Mouse (Mus musculus): Measurements from ENCODE around the gene Zfp672.
"Not testable (repeated sequence)": the region's sequence is repeated elsewhere in the genome, so short reads cannot be mapped to it uniquely, and the experiment has no call there.

The Zfp672 gene

GRCm38 (mm10) chr11:58324614-58325229 is 5.4 kb downstream of the Zfp672 start:
- no peak for DNase-seq (ENCODE audit: low spot score in 2 of 2)

DNA sequence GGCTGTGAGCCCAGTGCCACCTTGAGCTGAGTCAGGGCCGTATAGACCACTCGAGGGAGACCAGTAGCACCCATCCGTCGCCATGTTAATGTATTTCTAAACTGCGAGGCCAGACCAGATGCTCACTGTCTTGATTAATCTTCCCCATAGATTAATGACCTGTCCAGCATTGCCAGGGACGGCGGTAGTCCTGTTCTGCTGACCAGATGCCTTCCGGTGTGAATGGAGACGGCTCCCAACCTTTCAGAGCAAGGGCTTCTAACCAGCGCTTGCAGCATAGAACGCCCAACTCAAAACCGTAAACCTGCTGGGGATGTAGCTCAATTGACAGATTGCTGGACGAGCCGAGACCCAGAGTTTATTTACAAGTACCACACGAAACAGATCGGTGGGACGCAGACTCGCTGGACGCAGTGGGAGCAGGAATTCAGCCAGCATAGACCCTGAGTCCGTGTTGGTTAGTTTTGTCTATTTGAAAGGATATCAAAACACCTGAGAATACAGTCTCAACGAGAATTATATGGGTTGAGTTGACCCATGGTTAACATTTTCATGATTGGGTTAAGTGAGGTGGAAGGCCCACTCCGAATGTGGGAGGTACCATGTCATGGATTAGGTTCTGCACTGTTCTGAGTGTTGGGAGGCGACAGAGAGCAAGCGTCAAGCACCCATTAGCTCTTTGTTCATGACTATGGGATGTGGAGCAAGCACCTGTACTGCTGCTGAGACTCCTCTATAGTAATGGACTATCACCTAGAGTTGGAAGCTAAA is 6.4 kb downstream of the Zfp672 start:
- DNase-seq (ENCODE audit: low spot score in 2 of 2): no peak

GRCm38 (mm10) chr11:58322824-58323569 is 7.1 kb downstream of the Zfp672 start:
- peak; percentile 96 to 97 for DNase-seq (ENCODE audit: low spot score in 2 of 2)

- DNase-seq (ENCODE audit: low spot score in 2 of 2): no peak
Measured at GRCm38 (mm10) chr11:58316768-58317390, 13.3 kb downstream of the Zfp672 start.

GRCm38 (mm10) chr11:58316344-58316743 is 13.8 kb downstream of the Zfp672 start:
- DNase-seq (ENCODE audit: low spot score in 2 of 2): no peak

DNA sequence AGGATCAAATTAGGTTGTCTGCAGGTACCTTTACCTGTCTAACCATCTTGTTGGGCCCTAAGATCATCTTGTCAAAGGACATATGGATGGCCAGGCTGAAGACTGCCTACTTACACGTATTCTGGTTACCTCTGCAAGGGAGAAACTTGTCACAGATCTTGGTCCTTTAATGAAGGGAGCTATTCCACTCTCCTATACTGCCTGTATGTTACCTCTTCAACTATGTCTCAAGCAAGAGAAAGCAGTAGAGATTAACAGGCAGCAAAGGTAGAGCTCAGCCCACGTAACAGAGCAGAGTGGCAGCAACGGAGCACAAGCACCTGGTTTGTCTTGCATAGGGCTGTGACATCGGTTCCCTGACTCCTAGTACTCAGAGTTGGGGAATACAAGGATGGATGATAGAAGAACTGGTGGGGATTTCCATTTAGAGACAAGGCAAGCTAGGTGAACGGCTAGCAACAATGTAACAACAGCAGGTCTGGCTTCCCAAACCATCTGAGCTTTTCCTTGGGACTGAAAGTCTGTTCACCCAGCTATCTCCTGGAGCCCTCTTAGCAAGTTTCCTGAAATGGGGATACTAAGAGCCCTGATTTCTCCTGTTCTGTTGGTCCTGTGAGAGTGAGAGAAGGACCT is 14.5 kb downstream of the Zfp672 start:
- no peak for DNase-seq (ENCODE audit: low spot score in 2 of 2)

GRCm38 (mm10) chr11:58314069-58314468 is 16.1 kb downstream of the Zfp672 start:
- no peak for DNase-seq (ENCODE audit: low spot score in 2 of 2)

GRCm38 (mm10) chr11:58308661-58309060 is 21.5 kb downstream of the Zfp672 start:
- DNase-seq (ENCODE audit: low spot score in 2 of 2): no peak

- peak; percentile 80 for DNase-seq (ENCODE audit: low spot score in 2 of 2)
Measured at GRCm38 (mm10) chr11:58307411-58308080, 22.6 kb downstream of the Zfp672 start.

GRCm38 (mm10) chr11:58306860-58307308 is 23.3 kb downstream of the Zfp672 start, which contains the start of gene Zfp692:
Zfp692 (plus strand) TSS chr11:58307069.
- peak; percentile 87 to 94 for DNase-seq (ENCODE audit: low spot score in 2 of 2)

DNA sequence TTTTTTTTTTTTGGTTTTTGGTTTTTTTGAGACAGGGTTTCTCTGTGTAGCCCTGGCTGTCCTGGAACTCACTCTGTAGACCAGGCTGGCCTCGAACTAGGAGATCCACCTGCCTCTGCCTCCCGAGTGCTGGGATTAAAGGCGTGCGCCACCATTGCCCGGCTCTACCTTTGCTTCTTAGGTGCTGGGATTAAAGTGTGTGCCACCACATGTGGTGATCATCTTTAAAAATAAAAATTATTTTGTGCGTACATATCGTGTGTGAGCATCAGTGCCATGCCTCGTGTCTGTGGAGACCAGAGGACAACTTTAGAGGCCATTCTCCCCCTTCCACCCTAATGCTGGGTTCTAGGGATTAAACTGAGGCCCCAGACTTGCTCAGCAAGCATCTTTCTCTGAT is 24.8 kb downstream of the Zfp672 start:
- DNase-seq (ENCODE audit: low spot score in 2 of 2): not testable (repeated sequence)

DNA sequence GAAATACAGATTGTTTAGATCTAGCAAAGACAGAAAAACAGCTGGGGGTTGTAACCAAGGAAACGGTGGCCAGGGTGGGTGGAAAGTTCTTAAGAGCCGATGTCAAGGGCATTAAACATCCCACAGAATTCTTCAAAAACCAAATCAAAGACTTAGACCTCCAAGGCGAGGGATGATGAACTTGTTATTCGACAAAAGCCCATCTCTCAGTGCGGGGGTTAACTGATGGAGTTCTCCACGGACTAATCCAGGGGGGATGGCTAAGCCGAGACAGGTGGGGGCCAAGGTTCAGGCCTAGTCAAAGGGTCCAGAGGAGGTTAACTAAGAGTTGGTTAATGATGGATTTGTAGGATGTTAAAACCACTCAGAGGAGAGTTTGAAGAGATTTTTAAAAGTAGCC is 26.5 kb downstream of the Zfp672 start:
- no peak for DNase-seq (ENCODE audit: low spot score in 2 of 2)

GRCm38 (mm10) chr11:58302774-58303445 is 27.2 kb downstream of the Zfp672 start:
- DNase-seq (ENCODE audit: low spot score in 2 of 2): no peak

DNA sequence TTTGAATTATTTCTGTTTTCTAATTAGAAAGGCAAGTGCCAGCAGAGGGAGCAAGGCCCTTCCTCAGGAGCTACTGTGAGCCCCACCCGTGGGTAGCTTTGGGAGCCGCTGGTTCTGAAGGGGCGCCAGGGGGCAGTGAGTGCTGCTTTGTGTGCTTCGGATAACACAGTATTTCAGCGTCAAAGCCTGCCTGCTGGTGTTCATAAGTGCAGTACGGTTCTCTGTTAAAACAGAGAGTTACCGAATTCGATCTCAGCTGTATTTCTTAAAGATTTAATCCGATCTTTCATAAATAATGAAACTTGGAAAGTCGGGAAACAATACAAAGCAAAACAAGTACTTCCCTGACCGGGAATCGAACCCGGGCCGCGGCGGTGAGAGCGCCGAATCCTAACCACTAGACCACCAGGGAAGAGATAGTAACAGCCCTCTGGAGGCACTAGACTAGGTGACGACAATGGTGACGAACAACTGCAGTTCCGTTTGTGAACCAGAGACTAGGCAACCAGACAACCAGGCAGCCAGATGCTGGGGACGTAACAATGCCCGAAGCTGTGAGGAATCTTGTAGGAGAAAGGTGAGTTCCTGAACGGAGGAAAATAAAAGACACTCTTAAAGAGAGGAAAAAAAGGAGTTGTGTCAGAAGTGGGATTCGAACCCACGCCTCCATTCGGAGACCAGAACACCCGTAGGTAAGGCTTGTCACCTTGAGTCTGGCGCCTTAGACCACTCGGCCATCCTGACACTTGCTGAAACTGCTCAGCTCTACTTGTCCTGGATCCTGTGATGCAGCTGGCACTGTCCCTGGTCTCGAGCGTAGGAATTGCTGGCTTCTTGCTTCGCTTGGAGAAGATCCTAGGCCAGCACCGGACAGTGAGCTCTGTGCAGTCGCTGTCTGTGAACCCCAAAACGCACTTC is 28.0 kb downstream of the Zfp672 start:
- peak; percentile 98 to 99 for DNase-seq (ENCODE audit: low spot score in 2 of 2)

- DNase-seq (ENCODE audit: low spot score in 2 of 2): peak; percentile 60 to 69
Measured at GRCm38 (mm10) chr11:58301057-58301456, 29.1 kb downstream of the Zfp672 start.

DNA sequence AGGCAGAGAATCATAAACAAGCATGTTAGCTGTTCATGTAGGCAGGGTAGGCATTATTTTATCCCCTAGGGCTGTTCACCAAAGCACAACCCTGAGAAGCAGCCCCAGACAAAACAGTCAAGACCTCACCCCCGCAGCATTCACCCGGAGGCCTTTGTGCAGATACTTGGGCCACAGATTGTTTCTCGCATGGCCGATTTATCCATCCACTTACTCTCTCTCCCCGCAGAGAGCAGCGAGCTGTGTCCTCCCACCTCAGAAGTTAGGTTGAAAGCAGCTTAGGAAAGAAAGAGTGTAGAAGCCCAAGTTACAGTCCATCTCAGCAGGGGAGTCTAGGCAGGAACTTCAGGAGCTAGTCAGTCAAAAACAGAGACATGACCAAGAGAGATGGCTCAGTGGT is 32.7 kb downstream of the Zfp672 start:
- DNase-seq (ENCODE audit: low spot score in 2 of 2): no peak

GRCm38 (mm10) chr11:58292791-58293190 is 37.3 kb downstream of the Zfp672 start:
- DNase-seq (ENCODE audit: low spot score in 2 of 2): no peak

DNA sequence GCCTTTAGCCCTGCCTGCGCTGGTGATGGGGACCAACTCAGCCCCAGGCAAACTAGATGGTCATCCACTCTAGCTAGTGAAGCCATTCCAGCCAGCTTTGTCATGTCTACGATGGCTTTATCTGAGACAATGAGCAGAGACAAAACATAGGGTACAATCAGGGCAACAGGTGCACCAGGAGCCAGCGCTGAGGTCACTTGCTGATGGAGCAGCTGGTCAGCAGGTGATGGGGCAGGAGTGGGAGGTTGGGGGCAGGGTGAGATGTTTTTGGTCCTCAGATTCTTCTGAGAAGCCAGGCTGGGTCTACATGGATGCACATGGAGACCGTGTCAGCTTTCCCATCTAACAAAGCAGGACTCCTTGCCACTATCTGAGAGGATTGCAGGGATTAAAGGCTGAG is 39.3 kb downstream of the Zfp672 start:
- DNase-seq (ENCODE audit: low spot score in 2 of 2): no peak

DNA sequence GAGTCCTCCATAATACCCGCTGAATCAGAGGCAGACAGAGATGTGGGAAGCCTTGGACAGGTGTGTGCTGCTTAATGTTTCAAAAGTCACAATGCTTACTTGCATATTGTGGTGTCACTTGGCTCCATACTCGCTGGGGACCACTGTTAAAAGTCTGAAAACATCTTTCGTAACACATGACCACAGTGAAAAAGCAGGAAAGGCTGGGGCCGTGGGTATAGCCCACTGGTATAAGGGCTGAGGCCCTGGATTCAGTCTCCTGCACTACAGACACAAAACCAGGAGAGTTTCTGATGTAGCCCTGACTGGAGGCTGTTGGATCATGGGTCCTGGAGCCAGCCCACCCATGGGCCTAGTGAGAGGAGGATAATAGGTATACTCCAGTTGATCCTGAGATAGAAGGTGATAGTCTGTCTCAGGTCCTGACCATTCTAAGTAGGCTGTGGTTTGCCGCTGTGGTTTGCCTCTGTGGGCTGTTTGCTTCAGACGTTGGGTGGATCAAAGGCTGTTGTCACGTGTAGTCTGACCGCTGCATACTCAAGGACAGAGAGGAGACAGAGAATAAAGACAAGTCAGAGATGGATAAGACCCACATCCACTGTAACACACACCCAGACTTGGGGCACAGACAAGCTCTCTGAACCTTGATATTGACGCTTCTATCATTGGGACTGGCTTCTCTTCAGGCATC is 40.0 kb downstream of the Zfp672 start:
- no peak for DNase-seq (ENCODE audit: low spot score in 2 of 2)

Measured in urinary bladder, postnatal 36 days (tissue).